Mouse (Mus musculus) E14TG2a.4 (cell line): ENCODE results near the gene Ets1.

ENCODE experiments used
- CTCF ChIP-seq: conservative IDR thresholded peaks from 2 replicates; pipeline ENCODE4 v1.5.1; 2014; ENCODE audit warnings: low read length
- POU5F1 ChIP-seq: IDR thresholded peaks from 2 replicates; pipeline ENCODE4 v1.6.1; 2014; ENCODE audit warnings: low read length, borderline replicate concordance

DNA sequence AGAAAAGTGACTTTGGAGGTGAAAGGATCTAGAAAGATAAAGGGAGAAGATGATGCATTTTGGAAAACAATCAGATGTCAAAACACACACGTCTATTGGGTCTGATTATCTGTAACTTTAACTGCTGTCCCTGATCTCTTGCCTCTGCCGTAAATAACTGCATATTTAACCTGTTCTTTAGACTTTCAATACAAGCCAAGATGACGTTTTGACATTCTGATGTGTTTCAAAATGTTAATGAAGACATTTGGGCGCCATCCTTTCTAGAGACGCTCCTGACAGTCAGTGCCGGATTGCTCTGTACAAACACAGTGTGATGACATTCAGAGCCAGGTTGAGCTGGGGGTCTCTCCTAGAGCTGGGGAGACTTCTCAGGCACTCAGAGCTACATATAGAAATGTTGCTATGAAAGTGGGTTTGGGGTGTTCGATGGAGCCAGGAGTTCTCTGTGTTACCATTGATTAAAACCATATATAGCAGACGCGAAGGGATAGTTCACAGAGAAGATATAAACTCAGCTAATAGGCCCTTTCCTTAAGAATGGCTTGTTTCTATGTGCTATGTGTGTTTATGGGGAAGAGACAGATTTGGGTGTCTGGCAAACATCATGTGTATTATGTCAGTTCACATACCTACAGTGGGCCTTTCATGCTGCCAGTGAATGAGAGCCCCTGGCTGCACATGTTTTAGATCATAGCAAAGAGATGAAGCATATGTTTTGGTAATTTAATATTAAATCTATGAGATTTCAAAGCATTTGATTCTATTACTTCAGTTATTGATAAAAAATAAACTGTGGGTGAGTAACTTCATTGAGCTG lies 61.5 kb downstream of the Ets1 start:
- no peak for TF ChIP-seq CTCF
- no peak for TF ChIP-seq POU5F1
